Mouse (Mus musculus): ENCODE data around the gene Ssh2.

The Ssh2 gene

DNA sequence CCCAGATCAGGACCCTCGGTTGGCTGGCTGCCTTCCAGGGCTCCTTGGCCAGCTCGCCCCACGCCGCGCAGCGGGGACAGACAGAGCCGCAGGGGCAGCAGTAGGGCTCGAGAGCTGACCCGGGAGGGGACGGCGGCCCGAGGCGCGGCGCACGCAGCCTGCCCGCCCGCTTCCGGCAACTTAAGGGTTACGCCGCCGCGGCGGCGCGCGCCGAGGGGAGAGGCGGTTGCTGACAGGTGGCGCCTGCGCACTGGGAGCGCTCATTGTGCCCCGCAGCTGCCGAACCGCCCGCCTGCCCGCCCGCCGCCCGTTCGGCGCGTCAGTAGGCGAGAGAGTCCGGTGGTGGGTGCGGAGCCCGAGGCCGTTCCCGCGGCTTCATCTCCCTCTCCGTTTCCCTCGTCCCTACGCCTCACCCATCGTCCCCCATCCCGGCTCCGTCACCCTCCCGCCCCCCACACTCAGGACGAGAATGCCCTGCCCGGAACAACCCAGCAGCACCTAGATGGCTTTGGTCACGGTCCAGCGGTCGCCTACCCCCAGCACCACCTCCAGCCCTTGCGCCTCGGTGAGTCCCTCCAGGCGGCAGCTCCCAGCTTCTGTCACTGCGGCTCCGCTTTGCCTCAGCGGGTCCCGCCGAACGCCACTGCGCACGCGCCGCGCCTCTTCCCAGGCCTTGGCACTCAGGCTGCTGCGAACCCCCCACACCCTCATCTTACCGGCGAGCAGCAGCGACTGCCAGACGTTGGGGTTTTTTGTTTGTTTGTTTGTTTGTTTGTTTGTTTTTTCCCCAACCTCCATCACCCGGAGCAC lies at the start of gene Ssh2:
Ssh2 (plus strand) TSS at position 337 of the 810 bp plus-strand sequence.
- peak; percentile 92 for DNase-seq

DNA sequence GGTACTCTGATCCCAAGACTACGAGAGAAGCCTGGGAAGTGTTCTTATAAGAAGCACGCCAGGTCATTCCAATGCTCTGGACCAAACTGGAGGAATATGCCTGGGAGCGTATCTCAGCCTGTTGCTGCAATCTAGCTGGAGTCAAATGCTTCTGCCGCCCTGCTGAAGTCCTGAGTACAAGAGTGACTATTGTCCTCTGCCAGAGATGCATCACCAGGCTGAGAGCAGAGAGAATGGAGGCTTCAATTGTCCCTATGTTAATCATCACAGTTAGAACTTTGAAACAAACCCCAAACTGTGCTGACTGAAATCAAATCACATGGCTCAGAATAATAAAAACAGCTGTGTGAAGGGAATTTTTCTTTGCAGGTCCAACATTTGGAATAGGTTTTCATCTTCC lies 42.4 kb upstream of the Ssh2 start:
- DNase-seq: no peak

DNA sequence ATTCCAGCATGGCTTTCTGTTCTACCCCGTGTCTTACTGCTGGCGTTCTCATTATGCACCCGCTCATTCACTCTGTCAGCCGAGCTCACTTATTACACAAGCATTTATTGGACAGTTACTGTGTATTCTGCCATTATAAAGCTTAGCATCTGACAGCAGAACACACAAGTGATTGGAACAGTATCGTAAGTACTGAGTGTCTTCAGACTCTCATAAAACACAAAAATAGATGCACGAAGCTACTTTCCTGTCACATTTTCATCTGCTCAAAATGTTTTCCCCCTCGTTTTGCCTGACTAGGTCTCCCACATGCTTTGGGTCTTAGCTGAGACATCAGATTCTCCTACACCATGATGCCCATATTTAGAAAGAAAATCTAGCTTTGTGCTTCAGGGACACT lies 41.6 kb upstream of the Ssh2 start:
- DNase-seq: no peak

DNA sequence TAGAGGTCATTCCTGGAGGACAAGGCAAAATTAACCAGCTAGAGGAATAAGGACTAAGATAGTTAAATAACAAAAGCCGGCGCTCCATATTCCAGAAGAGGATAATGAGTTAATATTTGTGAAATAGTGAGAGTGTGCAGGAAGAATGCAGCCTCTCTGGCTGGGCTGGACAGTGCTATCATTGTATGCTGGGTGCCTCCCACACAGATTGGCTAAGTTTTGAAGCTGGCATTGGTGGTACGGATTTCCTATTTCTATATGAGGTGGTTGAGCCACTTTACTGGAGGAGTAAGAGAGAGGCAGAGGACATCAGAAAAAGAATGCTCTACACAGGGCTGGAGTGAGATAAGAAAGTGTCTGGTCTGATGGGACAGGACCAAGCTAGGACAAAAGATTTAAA lies 36.3 kb upstream of the Ssh2 start:
- DNase-seq: no peak

DNA sequence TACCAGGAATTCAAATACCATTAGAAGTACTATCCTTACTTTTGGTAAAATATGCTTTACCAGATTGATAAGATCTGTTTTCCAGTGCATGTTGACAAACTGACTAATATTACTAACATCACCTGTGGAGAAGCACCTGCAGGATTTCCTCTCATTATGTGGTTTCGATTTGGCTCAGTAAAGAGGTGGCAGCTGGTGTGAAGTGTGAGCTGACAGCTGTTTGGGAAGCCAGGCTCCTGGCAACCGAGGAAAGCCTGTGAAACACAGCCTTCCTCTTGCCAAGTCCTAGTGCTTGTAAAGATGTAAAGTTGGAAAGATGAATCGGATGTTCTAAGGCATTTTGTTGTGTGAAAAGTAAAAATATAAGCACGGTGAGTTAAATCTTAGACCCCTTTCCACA lies 35.2 kb upstream of the Ssh2 start:
- no peak for DNase-seq

DNA sequence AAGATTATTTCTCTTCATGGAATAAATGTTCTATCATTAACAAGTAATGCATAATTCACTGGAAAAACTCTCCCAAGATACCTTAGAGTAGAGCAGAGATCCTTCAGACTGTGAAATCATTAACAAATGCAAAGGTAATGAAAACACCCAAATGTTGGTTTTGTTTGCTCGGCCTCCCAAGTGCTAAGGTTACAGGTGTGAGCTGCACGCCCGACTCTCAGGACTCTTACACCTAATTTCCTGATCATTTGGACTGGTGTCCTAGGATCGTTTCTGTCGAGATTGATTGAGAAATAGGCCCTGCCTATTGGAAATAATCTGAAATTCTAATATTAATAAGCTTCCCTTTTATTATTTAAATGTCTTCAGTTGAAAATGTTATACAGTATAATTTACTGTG lies 34.6 kb upstream of the Ssh2 start:
- no peak for DNase-seq

DNA sequence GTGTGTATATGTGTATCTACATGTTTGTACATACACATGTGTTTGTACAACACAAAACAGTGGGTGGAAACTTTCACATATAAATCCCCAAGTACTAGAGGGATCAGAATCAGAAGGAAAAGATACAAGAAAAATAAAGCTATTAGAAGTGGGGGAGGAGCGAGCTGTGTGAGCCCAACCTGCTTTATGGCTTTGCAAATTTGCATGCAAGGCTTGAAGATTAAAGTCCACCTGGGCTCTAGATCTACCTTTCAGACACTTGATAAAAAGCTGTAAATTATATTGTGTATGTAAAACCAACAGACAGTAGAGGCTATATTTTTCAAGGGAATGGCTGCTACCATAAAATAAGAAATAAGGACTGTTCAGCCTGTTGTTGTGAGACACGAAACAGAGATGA lies 34.0 kb upstream of the Ssh2 start:
- no peak for DNase-seq

DNA sequence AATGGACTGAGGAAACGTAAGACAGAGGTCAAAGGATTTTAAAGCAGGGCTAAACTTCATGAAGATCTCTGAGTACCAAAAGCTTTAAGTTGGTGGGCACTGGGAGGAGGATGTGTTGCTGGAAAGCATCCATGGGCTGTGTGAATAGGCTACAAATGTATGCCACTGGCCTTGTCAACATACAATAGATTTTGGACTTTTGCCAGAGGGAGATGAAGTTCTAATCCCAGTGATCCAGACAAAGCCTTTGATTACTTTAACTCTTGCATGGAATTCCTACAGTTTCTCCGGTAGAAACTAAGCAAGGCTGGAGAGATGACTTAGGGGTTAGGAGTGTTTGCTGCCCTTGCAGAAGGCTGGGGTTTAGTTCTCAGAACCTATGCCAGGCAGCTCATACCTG lies 33.5 kb upstream of the Ssh2 start:
- no peak for DNase-seq

DNA sequence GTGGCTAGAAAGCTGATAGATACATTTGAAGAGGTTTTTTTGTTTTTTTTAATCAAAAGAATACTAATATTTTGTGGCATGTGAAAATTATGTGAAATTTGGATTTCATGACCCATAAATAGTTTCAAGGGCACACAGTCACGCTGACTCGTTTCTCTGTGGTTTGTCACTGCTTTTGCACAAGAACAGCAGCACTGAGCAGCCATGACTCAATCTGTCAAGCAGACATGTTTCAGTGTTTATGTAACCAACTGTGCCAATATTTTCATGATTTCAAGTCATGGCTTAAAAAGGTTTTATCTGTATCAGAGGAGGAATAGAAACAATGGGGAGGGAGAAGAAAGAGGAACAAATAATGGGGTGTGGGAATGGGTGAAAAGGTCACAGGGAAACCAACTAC lies 31.2 kb upstream of the Ssh2 start:
- DNase-seq: no peak

DNA sequence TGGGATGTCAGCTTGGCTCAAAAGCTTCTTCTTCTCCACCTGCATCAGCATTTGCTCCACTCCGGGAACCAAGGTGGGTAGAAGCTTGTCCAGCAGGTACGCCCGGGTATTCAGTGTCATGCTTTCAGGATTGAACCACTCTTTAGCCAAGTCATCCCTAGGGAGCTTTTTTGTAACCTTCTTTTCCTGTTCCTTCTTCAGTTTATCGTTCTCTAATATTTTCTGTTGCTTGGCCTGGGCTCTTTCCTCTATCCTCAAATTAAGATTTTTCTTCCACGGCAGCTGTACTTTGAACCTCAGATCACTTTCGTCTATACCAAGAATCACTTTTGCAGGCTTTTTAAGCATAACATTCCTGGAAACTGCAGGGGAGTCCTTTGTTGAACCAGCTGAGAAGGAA lies 27.2 kb upstream of the Ssh2 start, which contains the start of gene Efcab5:
Efcab5 (minus strand) TSS at position 101 of the 400 bp plus-strand sequence.
- no peak for DNase-seq

DNA sequence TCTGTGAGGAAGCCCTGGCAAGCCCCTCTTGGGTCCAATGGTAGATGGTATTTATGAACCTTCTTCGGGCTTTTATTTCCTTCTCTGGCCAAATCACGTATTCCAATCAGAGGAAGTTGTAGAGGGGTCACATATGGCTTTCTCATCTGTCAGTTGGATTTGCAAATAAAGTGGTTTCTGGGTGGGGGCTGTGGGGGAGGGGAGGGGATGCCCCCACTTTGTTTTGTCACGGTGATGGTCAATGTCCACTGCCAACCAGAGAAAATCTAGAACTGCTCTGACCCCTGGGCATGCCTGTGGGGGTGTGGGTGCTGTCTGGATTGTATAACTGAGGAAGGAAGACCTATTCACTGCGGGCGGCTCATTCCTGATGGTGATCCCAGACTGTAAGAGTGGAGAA lies 22.7 kb upstream of the Ssh2 start:
- no peak for DNase-seq

DNA sequence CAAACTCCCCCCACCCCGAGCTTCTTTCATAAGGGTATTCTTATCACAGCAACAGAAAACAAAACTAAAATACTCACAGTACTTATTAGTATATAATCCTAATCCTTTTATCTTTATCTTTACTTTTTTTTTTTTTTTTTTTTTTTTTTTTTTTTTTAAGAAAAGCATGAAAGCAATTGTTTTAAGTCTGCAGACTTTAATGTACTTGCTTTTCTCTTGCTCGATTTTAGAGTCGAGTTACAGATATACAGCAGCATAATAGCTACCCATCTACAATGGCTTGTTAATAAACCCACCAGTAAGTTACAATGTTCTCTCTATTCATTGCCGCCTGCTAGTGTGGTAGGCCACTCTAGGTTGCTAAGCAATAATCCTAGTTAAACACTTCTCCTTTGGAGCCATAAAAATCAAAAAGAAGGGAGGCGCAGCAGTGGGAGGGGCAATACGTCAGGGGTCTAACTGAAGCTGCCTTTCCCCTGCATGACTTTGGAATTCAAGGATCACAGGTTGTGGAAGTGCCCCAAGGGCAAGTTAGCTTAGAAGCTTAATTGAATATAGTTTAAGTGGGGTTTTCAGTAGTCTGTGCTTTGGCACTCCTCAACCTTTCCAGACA lies 22.0 kb upstream of the Ssh2 start:
- no peak for DNase-seq

DNA sequence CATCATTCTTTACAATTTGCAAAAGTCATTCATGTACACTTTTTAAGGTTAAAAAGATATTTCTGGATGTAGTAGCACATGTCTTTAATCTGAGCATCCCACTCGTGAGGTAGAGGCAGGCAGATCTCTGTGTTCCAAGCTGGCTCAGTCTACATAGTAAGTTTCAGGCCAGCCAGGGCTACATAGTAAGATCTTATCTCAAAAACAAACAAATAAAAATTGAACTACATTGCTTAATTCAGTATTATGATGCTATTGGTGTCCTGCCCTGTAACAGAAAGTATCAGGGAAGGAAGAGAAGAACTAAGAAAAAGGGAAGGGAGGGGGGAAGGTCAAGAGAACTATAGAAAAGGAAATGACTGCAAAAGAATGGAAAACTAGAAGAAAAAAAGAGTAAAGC lies 21.3 kb upstream of the Ssh2 start:
- no peak for DNase-seq

DNA sequence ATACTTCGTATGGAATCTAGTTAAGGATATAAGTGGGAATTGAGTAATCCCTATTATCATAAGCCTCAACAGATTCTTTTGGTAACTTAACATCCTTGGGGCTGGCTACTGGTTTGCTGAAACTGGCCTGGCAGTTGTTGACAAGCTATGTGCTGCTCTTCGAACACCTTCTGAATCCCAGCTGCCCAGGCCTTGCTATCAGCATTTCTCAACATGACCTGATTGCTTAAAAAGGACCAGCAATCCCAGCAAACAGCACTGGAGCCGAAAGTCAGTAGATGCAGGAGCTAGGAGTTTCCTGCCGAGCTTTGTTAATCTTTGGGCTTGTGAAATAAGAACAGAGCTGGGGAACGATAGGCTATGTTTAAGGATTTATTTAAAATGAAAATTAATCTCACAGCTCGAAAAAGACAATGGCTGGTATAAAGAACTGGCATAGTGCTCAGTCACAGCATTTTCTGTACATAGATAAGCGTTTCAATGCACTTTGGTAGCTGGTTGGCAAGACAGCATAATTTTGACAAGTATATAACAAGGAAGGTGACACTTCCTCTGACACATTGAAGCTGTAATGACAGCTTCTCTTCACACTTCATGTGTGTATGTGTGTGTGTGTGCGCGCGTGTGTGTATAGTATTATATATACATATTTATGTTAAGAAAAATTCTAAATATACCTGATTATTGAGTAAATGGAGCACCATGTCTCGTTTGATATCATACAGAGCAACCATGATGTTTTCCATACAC lies 20.6 kb upstream of the Ssh2 start:
- DNase-seq: peak; percentile 13

DNA sequence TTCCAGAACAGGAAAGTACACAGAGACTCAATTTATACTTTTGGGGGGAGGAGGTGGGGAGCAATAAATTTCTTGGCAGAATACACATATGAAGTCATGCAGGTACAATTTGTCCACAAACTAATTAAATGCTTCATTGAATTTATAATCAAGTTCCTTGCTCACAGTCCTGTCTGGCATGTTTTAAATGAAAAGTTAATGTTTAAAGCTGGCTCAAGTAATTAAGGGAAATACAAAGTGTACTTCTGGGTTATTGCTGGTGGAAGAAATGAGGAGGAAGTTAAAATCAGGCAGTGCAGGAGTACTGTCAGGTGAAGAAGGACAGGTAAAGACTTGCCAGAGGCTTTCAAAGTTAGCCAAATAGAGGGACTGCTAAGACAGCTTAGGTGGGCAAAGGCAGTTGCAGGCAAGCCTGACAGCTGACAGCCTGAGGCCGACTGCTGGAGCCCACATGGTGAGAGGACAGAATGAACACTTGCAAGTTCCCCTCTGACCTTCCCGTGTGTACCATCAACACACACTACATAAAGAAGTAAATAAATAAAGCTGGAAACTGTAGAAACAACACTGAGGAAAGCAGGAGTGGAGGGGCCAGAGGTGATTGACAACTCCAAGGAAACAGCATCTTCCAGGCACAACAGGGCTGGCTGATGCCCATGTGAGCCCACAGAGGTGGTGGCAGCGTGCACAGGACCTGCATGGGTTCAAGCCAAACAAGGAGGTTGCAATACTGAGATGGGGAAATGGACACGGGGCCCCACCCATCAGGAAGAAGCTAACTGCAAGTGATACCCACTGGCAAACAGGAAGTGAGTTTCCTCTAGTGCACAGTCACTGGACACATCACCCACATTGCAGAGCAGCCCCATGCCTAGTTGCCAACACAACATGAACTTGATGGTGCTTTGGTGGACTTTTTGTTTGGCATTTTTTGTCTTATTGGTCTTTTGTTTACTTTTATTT lies 19.6 kb upstream of the Ssh2 start:
- peak; percentile 20 for DNase-seq

DNA sequence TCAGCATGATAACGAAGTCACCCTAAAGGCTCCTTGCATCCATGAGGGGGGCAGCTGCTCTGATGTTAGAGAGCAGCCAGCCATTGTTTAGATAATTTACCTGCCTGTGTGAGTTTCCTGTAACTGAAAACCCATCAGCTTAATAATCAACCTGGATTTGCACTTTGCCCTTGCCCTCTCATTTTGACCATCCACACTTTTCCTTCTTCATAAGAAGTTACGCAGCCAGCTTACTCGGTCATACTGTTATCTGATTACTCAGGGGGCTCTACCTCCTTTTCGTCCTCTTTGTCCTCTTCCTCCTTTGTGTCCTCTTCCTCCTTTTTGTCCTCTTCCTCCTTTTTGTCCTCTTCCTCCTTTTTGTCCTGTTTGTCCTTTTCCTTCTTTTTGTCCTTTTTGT lies 16.5 kb upstream of the Ssh2 start:
- DNase-seq: no peak

DNA sequence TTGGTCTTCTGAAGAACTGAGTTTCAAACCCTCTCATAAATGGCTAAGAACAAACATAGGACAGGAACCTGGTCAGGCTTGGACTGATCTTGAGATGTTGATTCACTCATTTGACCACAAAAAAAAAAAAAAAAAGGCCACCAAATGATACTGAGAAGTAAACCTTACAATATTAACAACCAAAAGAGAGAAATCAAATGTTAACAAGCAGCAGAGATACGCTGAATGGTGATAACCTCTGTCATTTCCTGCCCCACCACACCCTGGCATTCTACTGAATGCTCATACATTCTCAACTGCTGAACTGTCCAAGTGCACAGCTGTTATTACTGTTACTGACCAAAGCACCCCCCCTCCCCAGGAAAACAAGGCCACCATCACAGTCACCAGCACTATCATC lies 15.4 kb upstream of the Ssh2 start:
- DNase-seq: no peak

DNA sequence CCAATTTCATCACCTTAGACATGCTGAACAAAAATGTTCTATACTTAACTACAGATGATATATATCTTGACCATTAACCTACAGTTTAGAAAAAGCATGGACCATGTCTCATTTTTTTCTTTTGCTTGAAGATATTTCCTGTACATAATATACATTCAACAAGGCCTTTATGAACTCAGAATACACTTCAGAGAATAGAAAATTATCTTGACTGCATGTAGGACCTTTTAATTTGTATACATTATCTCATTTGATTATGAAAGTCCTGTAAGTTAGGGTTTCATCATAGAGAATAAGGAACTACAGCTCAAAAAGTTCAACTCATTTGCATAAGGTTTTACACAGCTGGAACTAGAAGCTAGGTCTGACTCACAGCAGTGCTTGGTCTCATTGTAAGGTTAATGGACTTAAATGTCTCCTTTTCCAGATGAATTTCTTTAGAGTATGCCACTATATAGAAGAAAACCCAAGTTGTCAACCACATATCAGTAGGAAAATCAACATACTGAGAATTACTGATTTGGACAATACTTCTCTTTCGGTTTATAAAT lies 1.9 kb upstream of the Ssh2 start:
- no peak for DNase-seq

DNA sequence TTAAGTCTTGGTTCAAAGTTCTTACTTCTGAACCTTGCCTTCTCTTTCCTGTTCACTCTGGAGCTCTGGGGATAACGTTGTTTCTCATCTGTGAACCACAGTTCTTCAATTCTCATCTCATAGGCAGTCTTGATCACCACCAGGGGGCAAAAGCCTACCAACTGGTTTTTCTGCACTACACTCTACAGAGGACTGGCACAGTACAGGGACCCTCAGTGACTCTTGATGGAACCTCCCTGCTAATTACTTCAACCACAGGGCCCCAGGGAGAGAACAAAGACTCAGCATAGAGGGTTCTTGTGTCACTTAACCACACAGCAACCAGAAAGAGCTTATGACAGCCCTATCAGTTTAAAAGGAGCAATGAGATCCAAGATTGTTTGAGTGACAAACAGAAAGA lies 1.3 kb upstream of the Ssh2 start:
- peak; percentile 62 for DNase-seq

DNA sequence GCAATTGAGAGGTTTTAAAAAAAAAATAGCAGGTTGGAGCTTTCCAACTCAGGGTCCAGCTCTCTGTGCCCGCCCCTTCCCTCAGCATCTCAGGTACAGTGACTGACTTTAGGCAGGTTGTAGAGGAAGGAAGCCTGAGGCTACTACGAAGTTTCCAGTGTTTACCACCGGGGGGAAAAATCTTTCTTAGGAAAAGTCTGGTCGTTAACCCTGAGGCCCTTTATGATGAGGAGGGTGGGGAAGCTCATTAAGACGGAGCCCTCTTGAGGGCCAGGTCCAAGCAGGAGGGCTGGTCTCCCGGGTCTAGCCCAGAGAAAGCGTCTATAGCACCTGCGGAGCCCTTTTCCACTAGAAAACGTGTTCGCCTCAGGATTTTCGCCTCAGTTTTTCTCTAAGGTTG lies 604 bp upstream of the Ssh2 start:
- DNase-seq: peak; percentile 28

DNA sequence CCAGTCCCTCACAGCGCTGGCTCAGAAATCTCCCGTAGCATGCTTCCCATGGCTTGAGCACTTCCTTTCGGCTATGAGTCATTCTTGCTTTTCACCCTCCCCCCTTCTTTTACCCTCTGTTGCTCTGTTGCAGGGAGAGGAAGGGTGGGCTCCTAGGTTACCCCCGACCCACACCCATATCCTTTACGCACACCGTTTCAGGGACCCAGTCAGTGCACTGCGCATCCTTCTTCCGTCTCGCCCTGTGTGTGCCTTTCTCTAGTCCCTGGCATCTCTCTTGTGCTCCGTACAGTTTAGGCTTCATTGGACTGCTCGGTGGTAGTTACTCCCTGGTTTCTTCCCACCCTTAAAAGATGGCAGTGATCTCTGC lies 659 bp downstream of the Ssh2 start:
- DNase-seq: peak; percentile 24

DNA sequence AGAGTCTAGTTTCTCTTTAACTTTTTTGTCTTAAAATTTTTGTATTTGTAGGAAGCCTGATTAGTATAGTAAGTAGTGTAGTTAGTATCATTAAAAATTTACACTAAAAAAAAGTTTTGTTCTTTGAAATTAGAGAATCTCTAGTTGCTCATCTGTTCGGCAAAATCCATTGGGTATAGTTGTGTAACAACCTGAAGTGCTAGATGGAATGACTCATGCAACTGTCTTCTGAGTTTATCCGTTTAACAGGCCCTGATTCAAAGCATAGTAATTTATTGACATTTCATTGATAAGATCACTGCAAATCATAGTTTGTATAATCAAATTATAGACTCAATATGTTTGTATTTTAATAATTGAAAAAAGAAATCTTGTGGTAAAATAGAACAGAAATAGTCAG lies 14.7 kb downstream of the Ssh2 start:
- DNase-seq: no peak

DNA sequence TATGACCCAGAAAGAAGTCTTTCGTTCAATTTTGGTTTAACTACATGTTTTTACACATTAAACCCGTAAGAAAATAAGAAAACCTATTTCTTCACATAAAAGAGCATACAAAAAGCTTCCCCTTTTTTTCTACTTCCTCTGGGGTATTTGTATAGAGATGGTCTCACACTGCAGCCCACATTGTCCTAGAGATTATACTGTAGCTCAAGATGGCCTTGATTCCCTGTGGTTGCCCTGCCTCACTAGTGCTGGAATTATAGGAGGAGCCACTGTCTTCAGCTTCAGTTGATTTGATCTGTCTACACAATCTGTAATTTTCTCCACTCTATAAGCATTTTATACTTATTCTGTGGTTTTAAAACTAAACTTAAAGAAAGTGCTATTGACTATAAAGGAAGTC lies 15.4 kb downstream of the Ssh2 start:
- no peak for DNase-seq

Measured in liver (tissue).